Mouse (Mus musculus): ENCODE measurements at regions not wholly inside any gene's neighbourhood (a gene's known extent, or its start where the extent isn't known, plus 50 kb on each side); places are given as distances from the start of the nearest gene placed in this dataset.

- TF ChIP-seq ZNF384 (IDR thresholded peaks at IDR 0.05; ENCODE audit: low read depth, low read length) (no peak), ZC3H11A (IDR thresholded peaks at IDR 0.05; ENCODE audit: borderline replicate concordance, low read depth, low read length) (no peak)
These were observed 57.2 kb upstream of the Lep start for GRCm38 (mm10) chr6:29002811-29003210.

Measured in ES-E14 (cell line).